Mouse (Mus musculus): ENCODE data around the gene Sox5.
"Not testable (repeated sequence)": the region's sequence is repeated elsewhere in the genome, so short reads cannot be mapped to it uniquely, and the experiment has no call there.

Gene Sox5

DNA sequence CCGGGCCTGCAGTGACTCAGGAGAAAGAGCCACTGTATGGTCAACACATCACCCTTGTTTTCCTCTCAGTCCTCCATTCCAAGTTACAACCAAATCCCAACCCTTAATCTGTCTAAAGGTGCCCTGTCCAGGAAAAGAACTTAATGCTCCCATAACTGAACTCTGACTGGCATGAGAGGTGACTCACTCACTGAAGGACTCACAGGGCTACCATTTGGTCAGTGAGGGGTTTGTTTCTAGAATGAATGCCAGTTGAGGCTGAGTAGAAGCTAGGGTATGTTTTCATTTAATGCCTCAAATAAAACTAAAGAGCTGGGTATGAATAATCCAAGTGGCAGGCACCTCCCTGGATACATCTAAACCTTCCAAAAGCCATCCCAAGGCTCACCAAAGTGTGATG lies 484.6 kb downstream of the Sox5 start:
- in situ Hi-C loops (cut with MboI, MseI): no loop called here

- in situ Hi-C loops (cut with MboI, MseI): no loop called here
Measured at GRCm38 (mm10) chr6:144291526-144291925, 490.3 kb downstream of the Sox5 start.

DNA sequence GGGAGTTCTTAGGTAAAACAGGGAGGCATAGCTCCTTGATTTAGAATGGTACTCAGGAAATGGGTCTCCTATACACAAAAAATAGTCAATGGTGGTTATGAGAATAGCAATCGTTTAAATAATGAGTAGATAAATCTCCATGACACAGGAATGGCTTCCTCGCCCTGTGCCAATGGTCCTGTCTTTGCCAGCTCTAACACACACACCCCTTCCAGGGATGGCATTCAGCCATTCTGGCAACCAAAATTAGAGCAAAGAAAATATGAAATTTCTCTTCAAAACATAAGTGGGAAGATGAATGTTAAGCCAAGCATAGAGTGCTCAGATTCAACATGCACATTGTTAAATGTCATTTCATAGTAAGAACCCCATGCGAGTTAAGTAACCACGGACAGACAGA lies 495.7 kb downstream of the Sox5 start:
- in situ Hi-C loops (cut with MboI, MseI): no loop called here

GRCm38 (mm10) chr6:144283191-144283590 lies 498.6 kb downstream of the Sox5 start:
- in situ Hi-C loops (cut with MboI, MseI): no loop called here

DNA sequence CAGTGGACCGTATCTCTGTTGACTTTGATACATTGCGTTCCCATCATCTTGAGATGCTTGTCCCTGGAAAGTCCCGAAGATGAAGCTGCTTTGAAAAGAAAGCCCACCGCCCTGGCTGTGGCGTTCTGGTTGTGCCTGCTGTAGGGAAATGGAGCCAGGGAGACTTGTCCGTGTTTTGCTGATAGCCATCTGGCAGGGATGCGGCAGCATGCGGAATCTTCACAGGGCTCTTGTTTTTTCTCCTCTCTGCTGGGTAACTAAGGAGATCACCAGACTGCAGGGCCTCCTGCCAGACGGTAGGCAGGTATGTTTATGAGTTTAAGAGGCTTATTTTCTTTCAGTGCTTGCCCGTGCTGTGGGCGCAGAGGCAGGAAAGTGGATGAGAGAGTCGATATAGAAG lies 499.0 kb downstream of the Sox5 start:
- in situ Hi-C loops (cut with MboI, MseI): no loop called here

DNA sequence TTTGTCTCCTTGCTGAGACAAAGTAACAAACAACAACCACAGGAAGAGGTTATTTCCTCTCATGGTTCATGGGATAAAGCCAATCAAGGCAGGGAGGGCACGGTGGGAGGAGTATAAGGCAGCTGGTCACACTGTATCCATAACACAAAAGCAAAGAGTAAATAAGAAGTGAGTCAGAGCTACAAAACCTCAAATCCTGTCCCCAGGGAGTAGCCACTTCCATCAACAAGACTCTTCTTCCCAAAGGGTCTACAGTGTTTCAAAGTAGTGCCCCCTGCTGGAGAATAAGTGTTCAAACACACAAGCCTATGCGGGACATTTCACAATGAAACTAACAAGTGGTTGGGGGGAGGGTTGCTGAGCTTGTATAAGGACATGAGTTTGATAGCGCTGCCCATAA lies 500.1 kb downstream of the Sox5 start:
- in situ Hi-C loops (cut with MboI, MseI): no loop called here

DNA sequence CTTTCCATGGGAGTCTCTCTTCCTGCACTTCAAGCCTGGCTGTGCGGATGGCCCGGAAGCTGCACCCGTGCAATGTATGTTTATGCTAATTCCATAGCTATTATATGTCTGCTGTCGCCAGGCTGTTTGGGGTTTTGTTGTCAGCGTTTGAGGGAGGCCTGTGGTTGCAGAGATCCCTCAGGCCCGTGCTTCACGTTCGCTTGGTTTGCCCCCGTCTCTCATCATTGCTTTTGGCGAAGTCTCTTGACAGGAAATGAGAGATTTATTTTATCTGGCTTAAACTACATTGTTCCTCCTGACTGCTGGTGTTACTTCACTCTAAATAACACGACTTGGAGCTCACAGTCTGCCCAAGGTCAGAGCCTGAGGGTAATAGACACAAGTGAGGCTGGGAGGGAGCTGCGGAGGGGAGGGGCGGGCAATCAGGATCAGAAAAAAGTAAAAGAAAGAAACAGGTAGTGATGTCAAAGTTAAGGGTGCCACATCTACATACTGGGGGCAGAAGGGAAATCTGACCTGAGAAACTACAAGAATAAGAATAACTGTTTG lies 503.2 kb downstream of the Sox5 start:
- in situ Hi-C loops (cut with MboI, MseI): no loop called here

DNA sequence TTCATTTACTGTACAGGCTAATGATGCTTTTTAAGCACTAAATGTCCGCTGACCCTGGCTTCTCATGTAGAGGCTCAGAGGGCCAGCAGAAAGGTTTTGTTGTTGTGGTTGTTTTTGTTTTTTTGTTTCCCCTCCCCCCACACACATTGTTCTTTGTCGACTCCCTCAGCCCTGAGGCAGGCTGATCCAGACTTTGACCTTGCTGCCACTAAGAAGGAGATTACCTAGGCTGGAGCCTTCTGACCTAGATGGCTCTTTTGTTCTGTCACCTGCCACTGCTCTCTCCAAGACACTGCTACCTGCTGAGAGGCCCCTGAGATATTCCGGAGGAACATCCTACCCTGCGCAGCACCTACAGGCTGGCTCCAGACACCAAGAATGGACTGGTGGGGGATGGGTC lies 508.4 kb downstream of the Sox5 start:
- in situ Hi-C loops (cut with MboI, MseI): not testable (repeated sequence)

DNA sequence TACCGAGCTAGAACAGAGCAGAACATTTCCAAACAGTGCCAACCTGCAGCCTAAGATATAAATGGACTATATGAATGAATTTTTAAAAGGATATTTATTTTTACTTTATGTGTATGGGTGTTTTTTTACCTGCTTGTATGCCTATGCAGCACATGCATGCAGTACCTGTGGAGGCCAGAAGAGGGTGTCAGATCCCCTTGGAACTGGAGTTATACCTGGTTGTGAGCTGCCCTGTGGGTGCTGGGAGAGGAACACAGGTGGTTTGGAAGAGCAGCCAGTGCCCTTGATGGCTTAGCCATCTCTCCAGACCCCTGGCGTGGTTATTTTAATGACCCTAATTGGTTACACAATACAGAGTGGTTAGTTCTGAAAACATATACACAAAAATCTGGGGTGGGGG lies 510.5 kb downstream of the Sox5 start:
- in situ Hi-C loops (cut with MboI, MseI): no loop called here

GRCm38 (mm10) chr6:144270306-144270705 lies 511.5 kb downstream of the Sox5 start:
- in situ Hi-C loops (cut with MboI, MseI): no loop called here

DNA sequence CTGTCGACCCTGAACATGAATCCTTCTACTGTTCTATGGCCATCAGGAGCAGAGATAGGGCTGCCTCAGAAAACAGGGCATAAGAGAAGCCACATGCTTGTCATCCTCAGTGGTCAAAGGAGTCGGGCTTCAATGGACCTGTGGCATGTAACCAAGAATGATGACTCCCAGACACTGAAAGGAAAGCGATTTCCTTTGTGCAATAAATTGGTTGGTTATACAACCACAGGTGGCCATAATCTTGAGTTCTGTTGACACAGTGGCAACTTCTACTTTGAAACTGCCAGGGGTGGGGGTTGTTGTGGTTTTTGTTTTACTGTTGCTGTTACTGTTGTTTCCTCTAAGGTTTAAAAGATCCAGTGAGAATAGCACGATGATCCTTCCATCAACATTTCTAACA lies 512.1 kb downstream of the Sox5 start:
- in situ Hi-C loops (cut with MboI, MseI): no loop called here

DNA sequence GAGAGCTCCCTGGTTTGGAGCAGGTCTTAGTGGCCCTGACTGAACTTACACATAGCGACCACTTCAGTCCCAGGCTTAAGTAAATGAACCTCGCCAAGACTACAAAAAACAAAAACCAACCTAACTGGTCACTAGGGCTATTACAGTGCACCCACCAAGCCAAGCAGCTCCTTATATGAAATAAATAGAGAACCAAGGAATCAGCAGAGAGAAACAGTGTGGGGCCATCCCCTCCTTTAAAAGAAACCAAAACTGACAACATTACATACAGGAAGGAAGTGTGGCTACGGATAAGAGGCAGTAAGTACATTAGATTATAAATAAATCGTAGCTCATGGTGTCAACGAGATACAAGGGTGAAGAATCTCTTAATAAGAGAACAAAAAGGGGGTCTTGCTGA lies 516.0 kb downstream of the Sox5 start:
- in situ Hi-C loops (cut with MboI, MseI): no loop called here

- in situ Hi-C loops (cut with MboI, MseI): no loop called here
Measured at GRCm38 (mm10) chr6:144265004-144265403, 516.8 kb downstream of the Sox5 start.

- in situ Hi-C loops (cut with MboI, MseI): no loop called here
Measured at GRCm38 (mm10) chr6:144264320-144264915, 517.4 kb downstream of the Sox5 start.

DNA sequence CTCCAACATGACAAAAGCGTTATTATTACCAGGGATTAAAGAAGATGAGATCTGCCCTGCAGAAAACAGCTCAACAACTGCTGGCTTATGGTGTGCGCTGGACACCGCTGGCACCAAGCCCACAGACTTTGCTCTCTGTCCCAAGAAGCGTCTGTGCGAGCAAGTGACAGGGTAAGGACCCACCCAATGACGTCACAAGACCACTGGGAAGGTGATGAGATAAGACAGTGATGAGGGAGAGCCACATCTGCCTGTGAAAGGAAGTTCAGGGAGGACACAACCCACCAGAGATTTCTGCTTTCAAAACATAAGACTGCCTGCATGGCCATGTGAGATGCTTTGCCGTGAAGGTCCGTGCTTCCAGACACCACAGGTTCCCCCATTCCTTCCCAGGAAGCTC lies 525.3 kb downstream of the Sox5 start:
- in situ Hi-C loops (cut with MboI, MseI): no loop called here

DNA sequence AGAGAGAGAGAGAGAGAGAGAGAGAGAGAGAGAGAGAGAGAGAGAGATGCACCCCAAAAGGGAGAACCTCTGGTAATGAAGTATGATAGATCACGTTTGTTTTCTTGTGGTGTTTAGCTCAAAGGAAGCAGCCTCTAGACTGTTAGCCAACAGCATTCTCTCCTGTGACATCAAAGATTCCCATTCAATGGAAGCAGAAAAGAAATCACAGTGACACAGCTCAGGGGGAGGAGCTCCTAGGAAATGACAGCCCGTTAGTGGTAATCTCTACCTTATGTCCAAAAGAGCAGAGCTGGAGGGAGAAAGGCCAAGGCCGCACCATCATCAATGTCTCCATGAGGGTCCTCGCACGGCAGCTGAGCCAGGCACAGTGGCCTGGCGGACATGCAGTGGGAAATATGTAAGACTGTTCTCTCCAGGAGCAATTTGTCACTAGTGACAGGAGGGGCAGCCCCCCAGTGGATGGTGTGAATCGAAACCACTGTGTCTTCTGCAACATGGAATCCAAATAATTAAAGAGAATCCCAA lies 529.5 kb downstream of the Sox5 start:
- in situ Hi-C loops (cut with MboI, MseI): no loop called here

- in situ Hi-C loops (cut with MboI, MseI): no loop called here
Measured at GRCm38 (mm10) chr6:144251222-144252170, 530.3 kb downstream of the Sox5 start.

GRCm38 (mm10) chr6:144250625-144251181 lies 531.1 kb downstream of the Sox5 start:
- in situ Hi-C loops (cut with MboI, MseI): no loop called here

DNA sequence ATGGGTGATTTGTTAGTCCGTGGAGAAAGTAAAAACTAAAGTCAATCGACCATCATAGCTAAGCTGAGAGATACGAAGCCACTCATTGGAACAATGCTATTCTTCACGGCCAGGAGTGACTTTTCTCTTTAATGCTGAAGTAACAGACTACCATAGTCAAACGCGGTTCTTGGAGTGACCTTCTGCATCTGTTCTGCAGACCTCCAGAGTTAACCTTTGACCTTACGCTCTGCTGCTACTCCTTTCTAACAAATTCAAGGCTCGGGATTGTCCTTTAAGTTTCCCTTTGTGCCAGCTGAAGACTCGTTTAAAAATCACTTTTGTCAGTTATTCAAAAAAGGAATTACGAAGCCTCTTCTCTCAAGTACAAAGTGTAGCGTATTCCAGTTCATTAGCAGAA lies 545.2 kb downstream of the Sox5 start:
- in situ Hi-C loops (cut with MboI, MseI): no loop called here

GRCm38 (mm10) chr6:144203970-144204369 lies 577.8 kb downstream of the Sox5 start:
- in situ Hi-C loops (cut with MboI, MseI): no loop called here

- in situ Hi-C loops (cut with MboI, MseI): no loop called here
Measured at GRCm38 (mm10) chr6:144203013-144203412, 578.8 kb downstream of the Sox5 start.

- in situ Hi-C loops (cut with MboI, MseI): no loop called here
Measured at GRCm38 (mm10) chr6:144201402-144202040, 580.3 kb downstream of the Sox5 start.

Data from T-helper 17 cell (primary cell).